In the genomic region with DNA sequence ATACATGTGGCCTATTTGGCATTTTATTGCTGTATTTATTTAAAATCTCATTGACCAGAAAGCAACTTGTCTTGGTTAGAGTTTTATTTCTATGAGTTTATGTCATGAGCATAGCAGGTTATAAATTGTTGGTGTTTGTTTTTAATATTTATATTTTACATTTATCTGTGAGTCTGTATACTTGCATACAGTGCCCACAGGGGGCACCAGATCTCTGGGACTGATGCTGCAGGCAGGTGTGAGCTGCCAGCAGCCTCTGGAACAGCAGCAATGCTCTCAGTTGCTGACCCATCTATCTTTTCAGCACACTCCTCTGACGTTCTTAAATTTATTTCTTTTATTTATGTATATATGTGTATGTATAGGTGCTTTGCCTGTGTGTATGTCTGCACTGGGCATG, we compare ENCODE assay signal across 1 mouse cellular context.
TF ChIP-seq lines count a peak whose summit lies in the region.

No protein-coding gene starts in this region.

TF ChIP-seq in CH12.LX, 34 proteins besides CTCF, POLR2A, EP300 and RAD21:
- TF ChIP-seq IRF4 (IDR thresholded peaks at IDR 0.05; ENCODE audit: low read depth, low read length) (no peak), RCOR1 (conservative IDR thresholded peaks at IDR 0.05; ENCODE audit: low read depth, low read length) (no peak), ZC3H11A (IDR thresholded peaks at IDR 0.05; ENCODE audit: low read depth, low read length) (no peak), CHD2 (IDR thresholded peaks at IDR 0.05; ENCODE audit: low read length) (no peak), PAX5 (IDR thresholded peaks at IDR 0.05; ENCODE audit: low read length) (no peak), ELF1 (IDR thresholded peaks at IDR 0.05; ENCODE audit: low read depth, low read length) (no peak), TBP (conservative IDR thresholded peaks at IDR 0.05; ENCODE audit: low read depth, low read length) (no peak), MEF2A (IDR thresholded peaks at IDR 0.05; ENCODE audit: borderline replicate concordance, low read depth, low read length) (no peak), ZNF384 (IDR thresholded peaks at IDR 0.05; ENCODE audit: low read depth, low read length) (no peak)
